Mouse (Mus musculus): ENCODE measurements around the gene Ehf. TPM values are rescaled to one million over a fixed set of nuclear protein-coding genes. Genes with fewer than 3 reads are reported as not detected.

The Ehf gene
- polyA plus RNA-seq, 2 experiments, result 0.50 to 0.58 TPM

GRCm38 (mm10) chr2:103331666-103332191 is 28.7 kb upstream of the Ehf start:
- ATAC-seq (ENCODE audit: low FRiP score, low read depth) (no peak), DNase-seq (ENCODE audit: low spot score) (no peak)
- H3K27ac ChIP-seq (replicated peaks; ENCODE audit: low read depth, low read length), result no peak overlapping the region
- no peaks in the 10 kb centered on the region for H3K4me1 ChIP-seq (ENCODE audit: control insufficient read depth, insufficient read depth, low read length)
- H3K9ac ChIP-seq (ENCODE audit: low read depth, low read length, severe bottlenecking), result no peak overlapping the region
- no peak overlapping the region for H3K4me2 ChIP-seq (replicated peaks; ENCODE audit: low read depth, low read length, severe bottlenecking)
- H3K36me3 ChIP-seq (ENCODE audit: control insufficient read depth, insufficient read depth, low read length), result no peaks in the 10 kb centered on the region
- no peak for TF ChIP-seq POLR2A (IDR thresholded peaks at IDR 0.05; ENCODE audit: borderline replicate concordance, extremely low read depth, insufficient read depth, insufficient read length)
- 84% methylated on average over 3 of the region's 3 CpGs for WGBS
- no peak overlapping the region for H3K4me3 ChIP-seq (replicated peaks; ENCODE audit: low read length)
- no peaks in the 10 kb centered on the region for H3K27me3 ChIP-seq (ENCODE audit: control insufficient read depth, insufficient read depth, low read length)
- no peaks in the 10 kb centered on the region for H3K9me3 ChIP-seq (ENCODE audit: control insufficient read depth, low read length)

- 84% methylated on average over 4 of the region's 4 CpGs for WGBS
- no peaks in the 10 kb centered on the region for H3K9me3 ChIP-seq (ENCODE audit: control insufficient read depth, low read length)
- no peak overlapping the region for H3K9ac ChIP-seq (ENCODE audit: low read depth, low read length, severe bottlenecking)
- H3K4me1 ChIP-seq (ENCODE audit: control insufficient read depth, insufficient read depth, low read length), result no peaks in the 10 kb centered on the region
- no peak for DNase-seq (ENCODE audit: low spot score)
- H3K4me3 ChIP-seq (replicated peaks; ENCODE audit: low read length), result no peak overlapping the region
- no peak for TF ChIP-seq POLR2A (IDR thresholded peaks at IDR 0.05; ENCODE audit: borderline replicate concordance, extremely low read depth, insufficient read depth, insufficient read length)
- no peaks in the 10 kb centered on the region for H3K27me3 ChIP-seq (ENCODE audit: control insufficient read depth, insufficient read depth, low read length)
- no peak overlapping the region for H3K27ac ChIP-seq (replicated peaks; ENCODE audit: low read depth, low read length)
- ATAC-seq (ENCODE audit: low FRiP score, low read depth), result no peak
- H3K36me3 ChIP-seq (ENCODE audit: control insufficient read depth, insufficient read depth, low read length), result no peaks in the 10 kb centered on the region
- H3K4me2 ChIP-seq (replicated peaks; ENCODE audit: low read depth, low read length, severe bottlenecking), result no peak overlapping the region
Measured at GRCm38 (mm10) chr2:103328731-103329130, 25.7 kb upstream of the Ehf start.

GRCm38 (mm10) chr2:103325301-103326048 is 22.4 kb upstream of the Ehf start:
- 70% methylated on average over 7 of the region's 7 CpGs for WGBS
- H3K27ac ChIP-seq (replicated peaks; ENCODE audit: low read depth, low read length), result no peak overlapping the region
- H3K27me3 ChIP-seq (ENCODE audit: control insufficient read depth, insufficient read depth, low read length), result no peaks in the 10 kb centered on the region
- no peaks in the 10 kb centered on the region for H3K36me3 ChIP-seq (ENCODE audit: control insufficient read depth, insufficient read depth, low read length)
- TF ChIP-seq POLR2A (IDR thresholded peaks at IDR 0.05; ENCODE audit: borderline replicate concordance, extremely low read depth, insufficient read depth, insufficient read length), result no peak
- H3K4me3 ChIP-seq (replicated peaks; ENCODE audit: low read length), result no peak overlapping the region
- no peak for DNase-seq (ENCODE audit: low spot score)
- H3K4me1 ChIP-seq (ENCODE audit: control insufficient read depth, insufficient read depth, low read length), result no peaks in the 10 kb centered on the region
- H3K9me3 ChIP-seq (ENCODE audit: control insufficient read depth, low read length), result no peaks in the 10 kb centered on the region
- no peak overlapping the region for H3K4me2 ChIP-seq (replicated peaks; ENCODE audit: low read depth, low read length, severe bottlenecking)
- H3K9ac ChIP-seq (ENCODE audit: low read depth, low read length, severe bottlenecking), result no peak overlapping the region
- no peak for ATAC-seq (ENCODE audit: low FRiP score, low read depth)

- 63% methylated on average over 2 of the region's 2 CpGs for WGBS
- no peaks in the 10 kb centered on the region for H3K27me3 ChIP-seq (ENCODE audit: control insufficient read depth, insufficient read depth, low read length)
- no peaks in the 10 kb centered on the region for H3K36me3 ChIP-seq (ENCODE audit: control insufficient read depth, insufficient read depth, low read length)
- ATAC-seq (ENCODE audit: low FRiP score, low read depth) (no peak; the same call in 1 of the 2 replicates), DNase-seq (ENCODE audit: low spot score) (no peak)
- H3K4me1 ChIP-seq (ENCODE audit: control insufficient read depth, insufficient read depth, low read length), result no peaks in the 10 kb centered on the region
- H3K9ac ChIP-seq (ENCODE audit: low read depth, low read length, severe bottlenecking), result no peak overlapping the region
- no peak overlapping the region for H3K27ac ChIP-seq (replicated peaks; ENCODE audit: low read depth, low read length)
- no peak for TF ChIP-seq POLR2A (IDR thresholded peaks at IDR 0.05; ENCODE audit: borderline replicate concordance, extremely low read depth, insufficient read depth, insufficient read length)
- no peak overlapping the region for H3K4me2 ChIP-seq (replicated peaks; ENCODE audit: low read depth, low read length, severe bottlenecking)
- no peaks in the 10 kb centered on the region for H3K9me3 ChIP-seq (ENCODE audit: control insufficient read depth, low read length)
- no peak overlapping the region for H3K4me3 ChIP-seq (replicated peaks; ENCODE audit: low read length)
Measured at GRCm38 (mm10) chr2:103324320-103324719, 21.2 kb upstream of the Ehf start.

- DNase-seq (ENCODE audit: low spot score), result no peak
- 50% methylated on average over 1 of the region's 1 CpGs for WGBS
- Histone ChIP-seq H3K4me3 (replicated peaks; ENCODE audit: low read length) (no peak overlapping the region), H3K27me3 (ENCODE audit: control insufficient read depth, insufficient read depth, low read length) (no peaks in the 10 kb centered on the region), H3K4me2 (replicated peaks; ENCODE audit: low read depth, low read length, severe bottlenecking) (no peak overlapping the region), H3K9me3 (ENCODE audit: control insufficient read depth, low read length) (no peaks in the 10 kb centered on the region), H3K36me3 (ENCODE audit: control insufficient read depth, insufficient read depth, low read length) (no peaks in the 10 kb centered on the region), H3K9ac (ENCODE audit: low read depth, low read length, severe bottlenecking) (no peak overlapping the region), H3K27ac (replicated peaks; ENCODE audit: low read depth, low read length) (no peak overlapping the region), H3K4me1 (ENCODE audit: control insufficient read depth, insufficient read depth, low read length) (no peaks in the 10 kb centered on the region)
- ATAC-seq (ENCODE audit: low FRiP score, low read depth), result no peak
- no peak for TF ChIP-seq POLR2A (IDR thresholded peaks at IDR 0.05; ENCODE audit: borderline replicate concordance, extremely low read depth, insufficient read depth, insufficient read length)
Measured at GRCm38 (mm10) chr2:103322171-103322570, 19.1 kb upstream of the Ehf start.
